Mouse (Mus musculus) forebrain, embryonic 14.5 days (tissue): Measurements from ENCODE around the gene Ltbp1. TPM values are rescaled to one million over a fixed set of nuclear protein-coding genes. Genes with fewer than 3 reads are reported as not detected.

ENCODE experiments used
- ATAC-seq: fragments of 200-750 bp; cut with Nextera tagmentation; 2 replicates; pipeline ENCODE4 v1.8.0; 2017; ENCODE audit warnings: mild to moderate bottlenecking, moderate library complexity
- DNase-seq: peaks from one replicate; pipeline ENCODE4 v3.0.0-alpha.2; 2015; ENCODE audit warnings: low spot score
- H3K27ac ChIP-seq: fragments of 300-500 bp; sonication (generic); 2 replicates; pipeline ENCODE4 v1.5.1; 2014; ENCODE audit warnings: low read depth, mild to moderate bottlenecking, control low read depth, low read length, moderate library complexity
- H3K27me3 ChIP-seq: fragments of 300-500 bp; sonication (generic); replicated peaks from 2 replicates; pipeline ENCODE4 v1.6.1; 2014; ENCODE audit warnings: low read length, control low read depth, mixed read lengths; ENCODE audit not compliant: control insufficient read depth, insufficient read depth
- H3K36me3 ChIP-seq: fragments of 300-500 bp; sonication (generic); 2 replicates; pipeline ENCODE4 v1.6.1; 2014; ENCODE audit warnings: low read length, control low read depth; ENCODE audit not compliant: control insufficient read depth, insufficient read depth
- H3K4me1 ChIP-seq: fragments of 300-500 bp; sonication (generic); 2 replicates; pipeline ENCODE4 v1.6.1; 2014; ENCODE audit warnings: antibody characterized with exemption, low read length, control low read depth; ENCODE audit not compliant: control insufficient read depth, insufficient read depth
- H3K4me2 ChIP-seq: fragments of 300-500 bp; sonication (generic); 2 replicates; pipeline ENCODE4 v1.6.1; 2014; ENCODE audit warnings: mild to moderate bottlenecking, control low read depth, low read length
- H3K4me3 ChIP-seq: fragments of 300-500 bp; sonication (generic); 2 replicates; pipeline ENCODE4 v1.5.1; 2014; ENCODE audit warnings: low read depth, low read length, control low read depth
- H3K9ac ChIP-seq: fragments of 300-500 bp; sonication (generic); 2 replicates; pipeline ENCODE4 v1.6.1; 2014; ENCODE audit warnings: mild to moderate bottlenecking, low read length, control low read depth, moderate library complexity
- H3K9me3 ChIP-seq: fragments of 300-500 bp; sonication (generic); replicated peaks from 2 replicates; pipeline ENCODE4 v1.6.1; 2016; ENCODE audit warnings: low read length, control low read depth, mixed read lengths; ENCODE audit not compliant: control insufficient read depth
- WGBS: fragments of 180-500 bp; shearing (Covaris S2); extraction: QIAGEN DNeasy Blood & Tissue Kit; methylation state at CpG from one replicate; pipeline ENCODE4 v1.1.7; 2014; 5-methylcytosine and 5-hydroxymethylcytosine counted together
- polyA plus RNA-seq: library from polyadenylated mRNA; unstranded; fragments of >200 nt; fragmentation: Nextera tagmentation; extraction: Ambion mirVana; gene quantifications from 2 replicates; pipeline ENCODE4 v1.2.1, GENCODE M21; 2014

The Ltbp1 gene
- polyA plus RNA-seq, 1 experiment from 2014 or later = 4.5 TPM

DNA sequence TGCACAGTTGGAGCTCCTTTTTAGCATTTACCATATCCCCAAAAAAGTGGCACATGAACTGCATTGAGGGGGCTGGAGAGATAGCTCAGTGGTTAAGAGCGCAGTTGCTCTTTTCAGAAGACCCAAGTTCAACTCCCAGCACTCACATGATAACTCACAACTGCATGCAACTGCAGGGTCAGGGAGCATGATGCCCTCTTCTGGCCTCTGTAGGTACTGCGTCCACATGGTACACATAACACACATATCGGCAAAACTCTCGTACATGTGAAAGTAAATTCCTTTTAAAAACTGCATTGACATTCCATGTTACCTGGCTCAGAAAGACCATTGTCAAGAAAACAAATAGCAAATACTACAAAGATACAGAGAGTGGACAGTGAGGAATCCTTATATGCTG, 342.0 kb downstream of the Ltbp1 start:
- no peak overlapping the region for H3K27ac ChIP-seq
- ATAC-seq = no peak
- H3K9me3 ChIP-seq = no peaks in the 10 kb centered on the region
- H3K9ac ChIP-seq = no peak overlapping the region
- WGBS = 99% methylated on average over 4 of the region's 4 CpGs
- H3K4me3 ChIP-seq = no peak overlapping the region
- no peaks in the 10 kb centered on the region for H3K36me3 ChIP-seq
- no peaks in the 10 kb centered on the region for H3K4me1 ChIP-seq
- no peak for DNase-seq
- H3K27me3 ChIP-seq = no peaks in the 10 kb centered on the region
- H3K4me2 ChIP-seq = no peak overlapping the region

DNA sequence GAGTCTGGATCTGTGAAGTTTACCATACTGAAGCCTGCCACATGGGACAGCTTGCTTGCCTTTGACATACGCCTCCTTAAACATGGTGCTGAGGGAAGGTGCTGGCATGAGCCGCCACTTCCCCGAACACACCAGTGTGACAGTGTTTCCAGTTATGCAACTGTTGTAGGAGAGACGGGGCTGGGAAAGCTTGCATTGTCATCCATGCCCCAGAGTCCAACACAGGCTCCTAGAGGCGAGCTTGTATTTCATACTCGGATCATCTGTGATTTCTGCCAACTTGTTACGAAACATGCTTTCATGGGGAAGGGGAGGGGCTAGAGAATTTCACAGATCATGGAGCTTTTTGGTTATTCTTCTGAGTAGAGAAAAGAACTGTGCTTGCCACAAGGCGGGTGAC, 343.7 kb downstream of the Ltbp1 start:
- no peak overlapping the region for H3K4me2 ChIP-seq
- WGBS = 85% methylated on average over 8 of the region's 8 CpGs
- ATAC-seq (no peak), DNase-seq (no peak)
- no peaks in the 10 kb centered on the region for H3K9me3 ChIP-seq
- H3K27me3 ChIP-seq = no peaks in the 10 kb centered on the region
- no peaks in the 10 kb centered on the region for H3K4me1 ChIP-seq
- H3K36me3 ChIP-seq = no peaks in the 10 kb centered on the region
- no peak overlapping the region for H3K9ac ChIP-seq
- H3K27ac ChIP-seq = no peak overlapping the region
- H3K4me3 ChIP-seq = no peak overlapping the region

DNA sequence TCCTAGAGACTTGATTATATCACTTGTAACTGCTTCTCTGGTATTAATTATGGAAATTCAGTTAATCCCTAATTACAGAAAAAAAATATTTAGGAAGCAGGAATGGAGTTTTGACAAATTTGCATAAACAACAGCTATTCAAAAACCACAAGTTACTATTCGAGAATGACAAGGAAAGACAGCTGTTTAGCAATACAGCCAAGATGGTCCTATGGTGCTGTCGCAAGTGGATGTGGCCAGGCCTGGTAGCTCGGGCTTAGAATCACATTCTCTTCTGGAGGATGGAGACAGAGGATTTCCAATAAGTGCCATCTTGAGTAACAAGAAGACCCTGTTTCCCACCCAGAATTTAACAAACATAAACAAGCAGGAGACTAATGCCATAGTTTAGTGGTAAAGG, 344.2 kb downstream of the Ltbp1 start:
- H3K4me1 ChIP-seq = no peaks in the 10 kb centered on the region

DNA sequence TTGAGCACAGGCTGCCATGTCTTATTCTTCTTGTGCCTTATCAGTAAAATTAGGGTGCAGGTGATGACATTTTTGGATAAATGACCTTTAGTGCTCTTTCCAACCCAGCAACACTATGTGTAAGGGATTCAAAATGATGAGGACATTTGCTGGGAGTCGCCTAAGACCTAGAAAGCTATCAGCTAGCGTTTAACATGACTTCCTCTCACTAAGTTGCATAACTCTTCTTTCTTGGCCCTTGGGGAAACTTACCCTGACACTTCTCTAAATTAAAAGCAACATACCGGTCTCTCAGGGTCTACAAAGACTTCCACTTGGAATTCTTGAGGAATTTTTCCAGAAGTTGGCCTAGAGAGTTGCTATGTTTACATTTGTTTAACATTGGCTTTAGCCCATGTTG, 348.0 kb downstream of the Ltbp1 start:
- Histone ChIP-seq H3K27ac (no peak overlapping the region), H3K9ac (no peak overlapping the region), H3K36me3 (no peaks in the 10 kb centered on the region), H3K9me3 (no peaks in the 10 kb centered on the region), H3K27me3 (no peaks in the 10 kb centered on the region), H3K4me3 (no peak overlapping the region), H3K4me1 (no peaks in the 10 kb centered on the region), H3K4me2 (no peak overlapping the region)
- DNase-seq (no peak), ATAC-seq (no peak)
- WGBS = 88% methylated on average over 3 of the region's 3 CpGs

More for the DNA sequence above, 344.2 kb downstream of the Ltbp1 start:
- H3K4me2 ChIP-seq = no peak overlapping the region
- no peaks in the 10 kb centered on the region for H3K27me3 ChIP-seq
- H3K27ac ChIP-seq = no peak overlapping the region
- WGBS = 89% methylated on average over 3 of the region's 3 CpGs
- H3K4me3 ChIP-seq = no peak overlapping the region
- ATAC-seq (no peak), DNase-seq (no peak)
- H3K9ac ChIP-seq = no peak overlapping the region
- H3K36me3 ChIP-seq = no peaks in the 10 kb centered on the region
- H3K9me3 ChIP-seq = no peaks in the 10 kb centered on the region

DNA sequence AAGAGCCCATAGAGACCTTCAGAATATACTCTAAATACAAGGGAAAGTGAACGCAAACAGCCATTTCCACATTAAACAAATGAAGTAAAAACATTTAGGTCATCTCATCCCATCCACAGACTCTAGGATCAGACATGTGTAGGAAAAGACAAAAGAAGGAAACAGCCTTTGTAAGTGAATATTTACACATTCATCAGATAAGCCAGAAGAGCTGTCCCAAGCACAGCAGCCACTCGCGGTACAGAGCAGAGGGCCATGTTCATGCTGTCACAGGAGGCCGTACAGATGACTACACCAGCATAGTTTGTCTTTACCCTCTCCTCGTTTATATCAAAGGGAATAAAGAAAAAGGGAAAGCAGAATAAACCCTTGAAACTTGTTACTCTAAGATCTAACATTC, 350.1 kb downstream of the Ltbp1 start:
- Histone ChIP-seq H3K4me1 (no peaks in the 10 kb centered on the region), H3K9ac (no peak overlapping the region), H3K27me3 (no peaks in the 10 kb centered on the region), H3K4me3 (no peak overlapping the region), H3K4me2 (no peak overlapping the region), H3K27ac (no peak overlapping the region), H3K9me3 (no peaks in the 10 kb centered on the region), H3K36me3 (no peaks in the 10 kb centered on the region)
- no peak for DNase-seq
- WGBS = 80% methylated on average over 5 of the region's 5 CpGs
- no peak for ATAC-seq

DNA sequence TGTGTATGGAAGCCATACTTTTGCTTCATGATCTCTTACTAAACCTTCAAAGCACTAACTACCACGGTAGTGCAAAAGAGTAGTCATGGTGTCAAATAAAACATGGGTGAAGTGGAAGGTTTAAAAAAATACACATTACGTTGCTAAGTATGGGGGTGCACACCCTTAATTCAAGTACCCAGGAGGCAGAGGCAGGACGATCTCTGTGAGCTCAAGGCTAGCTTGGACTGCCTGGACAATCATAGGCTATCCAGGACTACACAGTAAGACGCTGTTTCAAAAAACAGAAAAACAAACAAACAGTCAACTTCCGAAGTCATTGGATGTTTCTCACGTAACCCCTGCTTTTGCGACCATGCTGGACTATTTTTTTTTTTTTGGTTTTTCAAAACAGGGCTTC, 354.7 kb downstream of the Ltbp1 start:
- ATAC-seq = no peak
- no peak overlapping the region for H3K27ac ChIP-seq
- 96% methylated on average over 7 of the region's 7 CpGs for WGBS

DNA sequence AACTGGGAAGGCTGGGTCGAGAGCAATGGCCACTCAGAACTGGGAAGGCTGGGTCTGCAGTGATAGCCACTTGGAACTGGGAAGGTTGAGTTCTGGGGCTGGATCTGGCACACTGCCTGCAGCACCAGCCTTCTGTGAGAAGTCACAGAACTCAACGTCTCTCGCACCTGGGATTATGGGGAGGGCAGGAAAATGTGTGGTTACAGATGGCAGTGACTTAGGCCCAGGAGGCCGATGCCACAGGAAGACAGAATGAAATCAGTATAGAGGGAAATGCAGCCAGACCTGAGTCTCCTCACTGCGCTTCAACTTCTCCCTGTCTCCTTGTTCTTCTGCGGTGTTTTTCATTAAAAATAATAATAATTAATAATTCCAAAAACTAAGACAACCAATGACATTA, 361.0 kb downstream of the Ltbp1 start:
- Histone ChIP-seq H3K27ac (no peak overlapping the region), H3K4me1 (no peaks in the 10 kb centered on the region), H3K27me3 (no peaks in the 10 kb centered on the region), H3K36me3 (no peaks in the 10 kb centered on the region), H3K4me3 (no peak overlapping the region), H3K9me3 (no peaks in the 10 kb centered on the region), H3K9ac (no peak overlapping the region), H3K4me2 (no peak overlapping the region)
- WGBS = 89% methylated on average over 6 of the region's 6 CpGs
- DNase-seq = no peak
- no peak for ATAC-seq

More for the DNA sequence above, 354.7 kb downstream of the Ltbp1 start:
- no peaks in the 10 kb centered on the region for H3K27me3 ChIP-seq
- no peak overlapping the region for H3K4me2 ChIP-seq
- H3K36me3 ChIP-seq = no peaks in the 10 kb centered on the region
- H3K9ac ChIP-seq = no peak overlapping the region
- H3K9me3 ChIP-seq = no peaks in the 10 kb centered on the region
- DNase-seq = no peak
- no peak overlapping the region for H3K4me3 ChIP-seq
- no peaks in the 10 kb centered on the region for H3K4me1 ChIP-seq

DNA sequence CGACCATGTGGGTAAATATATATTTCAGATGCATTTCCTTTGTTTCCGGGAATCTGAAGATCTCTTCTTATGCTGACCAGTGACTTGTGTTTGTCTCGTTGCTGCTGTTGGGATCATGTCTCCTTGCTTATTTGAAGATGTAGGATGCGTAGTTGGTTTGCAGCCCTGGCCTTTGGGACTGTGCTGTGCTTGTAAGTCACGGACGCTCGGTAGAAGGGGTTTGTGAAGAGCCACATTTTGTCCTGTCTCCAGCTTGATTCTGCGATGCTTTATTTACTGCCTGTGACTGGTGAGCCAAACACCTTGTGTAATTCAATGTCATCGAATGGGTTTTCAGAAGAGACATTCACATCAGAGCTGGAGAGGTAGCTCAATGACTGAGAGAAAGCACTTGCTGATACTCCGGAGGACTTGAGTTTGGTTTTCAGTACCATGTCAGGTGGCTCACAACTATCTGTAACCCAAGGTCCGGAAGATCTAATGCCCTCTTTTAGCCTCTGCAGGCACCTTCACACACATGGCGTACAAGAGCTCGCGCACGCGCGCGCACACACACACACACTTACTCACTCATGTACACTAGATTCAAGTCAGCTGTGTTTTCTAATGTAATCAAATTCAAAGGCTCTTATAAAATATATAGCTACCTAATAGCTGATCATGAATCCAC, 362.3 kb downstream of the Ltbp1 start:
- 96% methylated on average over 18 of the region's 18 CpGs for WGBS
- no peak for ATAC-seq
- no peak overlapping the region for H3K4me2 ChIP-seq
- no peaks in the 10 kb centered on the region for H3K27me3 ChIP-seq
- H3K27ac ChIP-seq = no peak overlapping the region
- H3K4me1 ChIP-seq = no peaks in the 10 kb centered on the region
- H3K4me3 ChIP-seq = no peak overlapping the region
- DNase-seq = no peak
- no peaks in the 10 kb centered on the region for H3K9me3 ChIP-seq
- no peaks in the 10 kb centered on the region for H3K36me3 ChIP-seq
- no peak overlapping the region for H3K9ac ChIP-seq

DNA sequence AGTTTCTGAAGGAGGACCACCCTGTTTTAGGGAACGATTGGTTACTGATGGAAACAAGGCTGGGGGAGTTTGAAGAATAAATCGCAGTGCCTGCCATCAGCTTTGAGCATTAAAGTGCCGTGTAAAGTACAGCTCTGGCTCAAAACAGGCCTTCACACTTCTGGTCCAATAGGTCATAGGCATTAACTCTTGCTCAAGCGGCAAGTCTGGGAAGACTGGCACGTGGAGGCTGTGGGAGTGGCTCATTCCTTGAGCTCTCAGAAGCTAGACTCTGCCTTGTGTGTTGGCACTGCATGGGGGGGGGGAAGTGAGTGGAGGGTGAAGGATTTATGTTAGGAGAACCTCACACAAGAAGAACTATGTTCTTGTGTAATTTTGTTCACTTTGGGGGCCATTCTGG, 363.2 kb downstream of the Ltbp1 start:
- 86% methylated on average over 5 of the region's 5 CpGs for WGBS
- Histone ChIP-seq H3K9me3 (no peaks in the 10 kb centered on the region), H3K4me1 (no peaks in the 10 kb centered on the region), H3K9ac (no peak overlapping the region), H3K4me3 (no peak overlapping the region), H3K36me3 (no peaks in the 10 kb centered on the region), H3K4me2 (no peak overlapping the region), H3K27me3 (no peaks in the 10 kb centered on the region), H3K27ac (no peak overlapping the region)
- no peak for ATAC-seq
- no peak for DNase-seq
